Mouse (Mus musculus): Measurements from ENCODE around the gene Olfr859.
"Not testable (repeated sequence)": the region's sequence is repeated elsewhere in the genome, so short reads cannot be mapped to it uniquely, and the experiment has no call there.

Olfr859 gene

GRCm38 (mm10) chr9:19804606-19805005 lies at the start of gene Olfr859:
TSS of gene Olfr859 (plus strand) at chr9:19804906.
- not testable (repeated sequence) for DNase-seq

DNA sequence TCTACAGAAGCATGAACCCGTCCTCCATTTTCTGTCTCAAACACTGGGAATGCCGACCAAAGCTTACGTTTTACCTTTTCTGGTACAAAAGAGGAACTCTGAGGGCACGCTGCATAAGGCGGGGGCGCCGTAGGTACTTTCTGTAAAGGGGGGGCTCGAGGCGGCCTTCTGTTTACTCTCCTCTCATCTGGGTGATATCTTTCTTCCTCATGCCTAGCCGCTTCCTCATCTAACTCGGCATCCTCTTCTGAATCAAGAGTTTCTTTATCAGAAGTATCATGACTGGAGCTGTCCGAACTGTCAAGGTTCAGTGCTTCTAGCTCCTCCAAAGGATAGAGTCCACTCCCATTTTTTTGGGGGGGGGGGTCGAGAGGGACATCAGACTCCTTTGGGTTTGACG lies 35.6 kb upstream of the Olfr859 start:
- no peak for DNase-seq

- no peak for DNase-seq
Observed at GRCm38 (mm10) chr9:19769701-19770100, 35.0 kb upstream of the Olfr859 start.

DNA sequence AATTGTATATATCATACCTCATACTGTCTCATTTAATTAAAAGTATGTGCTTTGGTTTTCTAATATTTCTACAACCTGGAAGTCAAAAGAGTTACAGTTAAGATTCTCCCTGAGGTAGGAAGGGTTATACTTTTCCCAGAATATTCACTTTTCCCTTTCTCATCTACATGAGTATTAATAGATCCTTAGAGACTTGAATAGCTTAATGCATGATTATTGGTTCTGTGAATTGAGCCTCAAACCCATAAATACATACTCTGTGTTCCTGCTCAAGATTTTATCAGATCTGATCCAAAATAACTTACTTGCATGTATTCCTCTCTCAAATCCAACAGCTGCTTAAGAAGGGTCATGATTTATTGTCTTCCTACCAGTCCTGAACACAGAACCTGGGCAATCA lies 24.7 kb upstream of the Olfr859 start, which contains the start of gene Olfr58:
Gene Olfr58, plus strand, starts transcription at position 301 of the 400 bp plus-strand sequence.
- DNase-seq = no peak

GRCm38 (mm10) chr9:19803000-19803399 lies 1.7 kb upstream of the Olfr859 start:
- DNase-seq = no peak

- no peak for DNase-seq
Observed at GRCm38 (mm10) chr9:19849647-19850046, 44.9 kb downstream of the Olfr859 start, which contains the start of gene Olfr860. TSS of gene Olfr860 (minus strand) at chr9:19849747.

Data from right cerebral cortex, postnatal 4 days (tissue).